Comparison of ENCODE assay signal across 7 mouse cellular contexts in the genomic region with DNA sequence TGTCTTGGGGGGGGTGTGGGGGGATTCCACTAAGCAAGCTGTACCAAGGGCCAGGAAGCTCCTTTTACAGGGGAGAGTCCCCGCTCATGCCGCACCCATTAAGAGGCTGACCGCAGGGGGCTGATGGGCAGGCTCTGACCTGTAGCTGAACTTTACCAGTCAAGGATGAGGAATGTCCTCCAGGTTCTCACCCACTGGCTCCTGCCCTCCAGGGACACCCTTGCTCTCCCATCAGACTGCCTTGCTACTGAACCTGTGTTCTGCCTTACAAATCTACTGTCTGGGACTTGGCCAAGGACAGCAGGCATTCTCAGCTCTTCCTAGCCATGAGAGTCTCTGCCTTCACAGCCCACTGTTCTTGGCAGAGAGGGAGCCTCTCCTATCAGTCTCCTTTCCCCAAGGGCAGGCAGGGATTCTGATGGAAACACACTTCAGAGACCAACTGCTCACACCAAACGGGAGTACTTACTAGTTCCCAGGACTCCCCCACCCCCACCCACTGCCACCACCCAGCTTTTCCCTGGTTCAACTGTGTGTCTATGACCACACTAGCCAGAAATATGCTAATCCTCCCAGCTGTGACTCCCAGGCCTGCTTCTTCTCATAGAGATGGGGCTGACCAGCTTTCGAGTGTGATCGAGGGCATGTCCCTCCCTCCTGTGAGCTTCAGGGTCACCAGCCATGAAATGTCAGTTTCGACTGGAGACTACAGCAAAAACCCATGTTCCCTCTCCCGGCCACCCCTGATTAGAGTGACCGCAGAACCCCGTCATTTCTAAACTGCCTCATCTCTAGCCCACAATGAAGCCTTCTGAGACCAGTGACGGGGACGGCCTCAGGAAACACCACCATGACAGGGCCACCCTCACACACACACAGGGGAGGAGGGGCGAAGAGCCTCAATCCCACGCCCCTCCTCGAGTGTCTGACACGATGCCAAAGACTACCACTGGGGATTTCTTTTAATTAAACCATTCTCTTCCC. TPM values are rescaled to one million over a fixed set of nuclear protein-coding genes. Genes with fewer than 3 reads are reported as not detected.
DNase-seq lines count a peak whose midpoint lies in the region; ATAC-seq lines count a peak whose summit lies in the region.

No protein-coding gene starts in this region.

- no peak overlapping the region for H3K4me2 ChIP-seq in midbrain, embryonic 15.5 days
- H3K4me2 ChIP-seq in heart, embryonic 15.5 days, result 0 out of 2 replicates have a peak overlapping the region, but pooled peaks have one; percentile 15

- no peak overlapping the region for H3K9ac ChIP-seq in midbrain, embryonic 15.5 days
- H3K9ac ChIP-seq in heart, embryonic 15.5 days, result peak overlapping the region; percentile 10; the same call in 1 of the 2 replicates

- H3K9me3 ChIP-seq in midbrain, embryonic 10.5 days (replicated peaks), result no peaks in the 10 kb centered on the region
- H3K9me3 ChIP-seq in midbrain, embryonic 15.5 days, result no peaks in the 10 kb centered on the region
- no peaks in the 10 kb centered on the region for H3K9me3 ChIP-seq in heart, embryonic 15.5 days (replicated peaks)

- H3K27ac ChIP-seq in midbrain, embryonic 10.5 days (replicated peaks), result peak overlapping the region; percentile 53
- H3K27ac ChIP-seq in midbrain, embryonic 15.5 days, result no peak overlapping the region
- H3K27ac ChIP-seq in heart, embryonic 15.5 days, result peak overlapping the region; percentile 73

- ATAC-seq in midbrain, embryonic 15.5 days (replicated peaks), result no peak
- ATAC-seq in activated CD4-positive, CD25-positive, alpha-beta regulatory T cell, adult 4 months, result peak; percentile 8
- no peak; the same call in 1 of the 2 replicates for ATAC-seq in heart, embryonic 15.5 days (replicated peaks; ENCODE audit: insufficient number of reproducible peaks, insufficient read depth, low FRiP score, low read depth)

- H3K36me3 ChIP-seq in midbrain, embryonic 10.5 days, result no peaks in the 10 kb centered on the region
- no peaks in the 10 kb centered on the region for H3K36me3 ChIP-seq in midbrain, embryonic 15.5 days (replicated peaks)
- H3K36me3 ChIP-seq in heart, embryonic 15.5 days, result no peaks in the 10 kb centered on the region

- H3K27me3 ChIP-seq in midbrain, embryonic 10.5 days (ENCODE audit: low read depth, poor library complexity, severe bottlenecking), result peaks cover 7% of the 10 kb centered on the region
- no peaks in the 10 kb centered on the region for H3K27me3 ChIP-seq in midbrain, embryonic 15.5 days (replicated peaks)
- H3K27me3 ChIP-seq in heart, embryonic 15.5 days, result no peaks in the 10 kb centered on the region

- no peak overlapping the region for H3K4me3 ChIP-seq in midbrain, embryonic 10.5 days
- H3K4me3 ChIP-seq in midbrain, embryonic 15.5 days, result no peak overlapping the region
- H3K4me3 ChIP-seq in heart, embryonic 15.5 days, result no peak overlapping the region

- DNase-seq in midbrain, embryonic 10.5 days (ENCODE audit: low spot score), result no peak
- peak; percentile 25 for DNase-seq in retina, embryonic 14.5 days (ENCODE audit: low spot score)
- DNase-seq in urinary bladder, adult 18-20 months (ENCODE audit: low spot score in 2 of 2), result no peak
- DNase-seq in frontal cortex, postnatal 36 days (ENCODE audit: low spot score in 2 of 2), result no peak

- 64% methylated on average over 16 of the region's 16 CpGs for WGBS in midbrain, embryonic 10.5 days
- 36% methylated on average over 16 of the region's 16 CpGs for WGBS in midbrain, embryonic 15.5 days
- 41% methylated on average over 16 of the region's 16 CpGs for WGBS in heart, embryonic 15.5 days

- H3K4me1 ChIP-seq in midbrain, embryonic 10.5 days, result peaks cover 37% of the 10 kb centered on the region
- peaks cover 22% of the 10 kb centered on the region for H3K4me1 ChIP-seq in midbrain, embryonic 15.5 days
- peaks cover 33% of the 10 kb centered on the region for H3K4me1 ChIP-seq in heart, embryonic 15.5 days (replicated peaks)

RNA-seq across cellular contexts. Expression of a gene that starts 29.1 kb away (rescaled TPM):
- 242 and 244 TPM in 2 replicates for polyA plus RNA-seq in midbrain, embryonic 10.5 days (2016; fragmentation: Nextera tagmentation; extraction: Ambion mirVana)
- polyA plus RNA-seq in midbrain, embryonic 15.5 days (2015; fragmentation: Nextera tagmentation; extraction: Ambion mirVana), result 329 and 335 TPM in 2 replicates
- 100 to 1,000 TPM; 424 to 425 TPM for polyA plus RNA-seq in activated CD4-positive, CD25-positive, alpha-beta regulatory T cell, adult 4 months (2017; shearing (Covaris generic))
- 355 and 362 TPM in 2 replicates for polyA plus RNA-seq in heart, embryonic 15.5 days (2015; fragmentation: Nextera tagmentation; extraction: Ambion mirVana)

RNA-seq across cellular contexts. Expression of a gene that starts 29.2 kb away (rescaled TPM):
- 36.7 and 41.5 TPM in 2 replicates for polyA plus RNA-seq in midbrain, embryonic 10.5 days (2016; fragmentation: Nextera tagmentation; extraction: Ambion mirVana)
- polyA plus RNA-seq in midbrain, embryonic 15.5 days (2015; fragmentation: Nextera tagmentation; extraction: Ambion mirVana), result 45.9 and 53.2 TPM in 2 replicates
- 10 to 100 TPM; 16.3 to 16.9 TPM for polyA plus RNA-seq in activated CD4-positive, CD25-positive, alpha-beta regulatory T cell, adult 4 months (2017; shearing (Covaris generic))
- polyA plus RNA-seq in heart, embryonic 15.5 days (2015; fragmentation: Nextera tagmentation; extraction: Ambion mirVana), result 96.0 and 106 TPM in 2 replicates

RNA-seq across cellular contexts. Expression of a gene that starts 60.0 kb away (rescaled TPM):
- not detected in 2 replicates for polyA plus RNA-seq in midbrain, embryonic 10.5 days (2016; fragmentation: Nextera tagmentation; extraction: Ambion mirVana)
- not detected in 2 replicates for polyA plus RNA-seq in midbrain, embryonic 15.5 days (2015; fragmentation: Nextera tagmentation; extraction: Ambion mirVana)
- under 1 TPM in 1 of 2 experiments, not detected in 1; 0.08 TPM for polyA plus RNA-seq in activated CD4-positive, CD25-positive, alpha-beta regulatory T cell, adult 4 months (2017; shearing (Covaris generic))
- polyA plus RNA-seq in heart, embryonic 15.5 days (2015; fragmentation: Nextera tagmentation; extraction: Ambion mirVana), result 0.03 TPM in 1 of 2 replicates, not detected in the other
